Mouse (Mus musculus): Measurements from ENCODE around the gene Il4ra. TPM values are rescaled to one million over a fixed set of nuclear protein-coding genes. Genes with fewer than 3 reads are reported as not detected.

Il4ra gene
- total and polyA plus RNA-seq, 3 experiments = 49.6 to 142 (median 114) TPM

- DNase-seq = no peak
Observed at GRCm38 (mm10) chr7:125549916-125550315, 2.0 kb upstream of the Il4ra start.

- DNase-seq = peak; percentile 65
Observed at GRCm38 (mm10) chr7:125550881-125551381, 989 bp upstream of the Il4ra start.

- peak; percentile 33 for DNase-seq
Observed at GRCm38 (mm10) chr7:125552851-125553555, 1.1 kb downstream of the Il4ra start.

GRCm38 (mm10) chr7:125553653-125554428 lies 1.9 kb downstream of the Il4ra start:
- peak; percentile 38 for DNase-seq

- peak; percentile 57 for DNase-seq
Observed at GRCm38 (mm10) chr7:125554456-125555114, 2.7 kb downstream of the Il4ra start.

- DNase-seq = peak; percentile 51
Observed at GRCm38 (mm10) chr7:125555351-125555872, 3.5 kb downstream of the Il4ra start.

- peak; percentile 40 for DNase-seq
Observed at GRCm38 (mm10) chr7:125556096-125556495, 4.2 kb downstream of the Il4ra start.

- DNase-seq = peak; percentile 46
Observed at GRCm38 (mm10) chr7:125556865-125557264, 4.9 kb downstream of the Il4ra start.

- DNase-seq = peak; percentile 45
Observed at GRCm38 (mm10) chr7:125558401-125558945, 6.6 kb downstream of the Il4ra start.

- DNase-seq = peak; percentile 55
Observed at GRCm38 (mm10) chr7:125558997-125559396, 7.1 kb downstream of the Il4ra start.

GRCm38 (mm10) chr7:125559537-125559936 lies 7.6 kb downstream of the Il4ra start:
- peak; percentile 25 for DNase-seq

- peak; percentile 79 for DNase-seq
Observed at GRCm38 (mm10) chr7:125560146-125560785, 8.3 kb downstream of the Il4ra start.

GRCm38 (mm10) chr7:125561085-125561690 lies 9.3 kb downstream of the Il4ra start:
- DNase-seq = peak; percentile 93

GRCm38 (mm10) chr7:125562413-125562812 lies 10.5 kb downstream of the Il4ra start:
- DNase-seq = no peak

- DNase-seq = no peak
Observed at GRCm38 (mm10) chr7:125563093-125563492, 11.2 kb downstream of the Il4ra start.

GRCm38 (mm10) chr7:125564316-125565024 lies 12.6 kb downstream of the Il4ra start:
- DNase-seq = peak; percentile 47

GRCm38 (mm10) chr7:125565516-125566285 lies 13.8 kb downstream of the Il4ra start:
- peak; percentile 90 for DNase-seq

- peak; percentile 20 for DNase-seq
Observed at GRCm38 (mm10) chr7:125566420-125566819, 14.5 kb downstream of the Il4ra start.

- DNase-seq = no peak
Observed at GRCm38 (mm10) chr7:125568888-125569287, 17.0 kb downstream of the Il4ra start.
